Mouse (Mus musculus): ENCODE results near the gene Dhrs7b. TPM values are rescaled to one million over a fixed set of nuclear protein-coding genes. Genes with fewer than 3 reads are reported as not detected.
"Not testable (repeated sequence)": the region's sequence is repeated elsewhere in the genome, so short reads cannot be mapped to it uniquely, and the experiment has no call there.

The Dhrs7b gene
- total RNA-seq, 2 experiments from 2014 or later = 19.1 to 27.2 TPM

DNA sequence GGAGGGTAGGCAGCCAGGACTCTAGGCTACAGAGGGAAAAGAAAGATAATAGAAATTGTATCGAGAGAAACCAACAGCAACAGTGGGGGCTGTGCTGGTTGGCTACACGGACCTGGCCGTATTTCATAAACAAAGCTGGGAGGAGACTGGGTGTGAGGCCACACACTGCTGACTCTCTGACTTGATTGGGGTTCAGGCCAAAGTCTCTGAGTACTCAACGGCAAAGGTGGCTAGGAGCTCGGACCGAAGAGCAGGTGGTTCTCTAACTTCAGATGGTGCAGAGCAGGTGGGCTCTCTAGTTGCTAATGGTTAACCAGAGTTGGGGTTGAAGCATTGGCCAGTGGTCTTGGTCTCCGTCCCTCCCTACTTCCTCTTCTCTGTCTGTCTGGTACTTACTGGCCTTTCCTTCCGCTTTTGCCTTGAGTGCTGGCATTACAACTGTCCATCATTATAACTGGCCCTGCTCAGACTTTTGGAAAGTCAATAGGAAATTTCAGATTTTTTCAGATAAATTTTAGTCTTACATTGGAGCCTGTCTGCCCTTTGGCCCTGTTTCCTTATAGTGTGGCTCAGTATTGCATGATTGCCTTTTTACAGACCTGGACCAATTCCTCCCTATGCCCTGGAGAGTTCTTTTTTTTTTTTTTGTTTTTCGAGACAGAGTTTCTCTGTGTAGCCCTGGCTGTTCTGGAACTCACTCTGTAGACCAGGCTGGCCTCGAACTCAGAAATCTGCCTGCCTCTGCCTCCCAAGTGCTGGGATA lies 7.4 kb downstream of the Dhrs7b start:
- no peak for ATAC-seq (replicated peaks; ENCODE audit: low FRiP score, low TSS enrichment, poor library complexity, severe bottlenecking)

DNA sequence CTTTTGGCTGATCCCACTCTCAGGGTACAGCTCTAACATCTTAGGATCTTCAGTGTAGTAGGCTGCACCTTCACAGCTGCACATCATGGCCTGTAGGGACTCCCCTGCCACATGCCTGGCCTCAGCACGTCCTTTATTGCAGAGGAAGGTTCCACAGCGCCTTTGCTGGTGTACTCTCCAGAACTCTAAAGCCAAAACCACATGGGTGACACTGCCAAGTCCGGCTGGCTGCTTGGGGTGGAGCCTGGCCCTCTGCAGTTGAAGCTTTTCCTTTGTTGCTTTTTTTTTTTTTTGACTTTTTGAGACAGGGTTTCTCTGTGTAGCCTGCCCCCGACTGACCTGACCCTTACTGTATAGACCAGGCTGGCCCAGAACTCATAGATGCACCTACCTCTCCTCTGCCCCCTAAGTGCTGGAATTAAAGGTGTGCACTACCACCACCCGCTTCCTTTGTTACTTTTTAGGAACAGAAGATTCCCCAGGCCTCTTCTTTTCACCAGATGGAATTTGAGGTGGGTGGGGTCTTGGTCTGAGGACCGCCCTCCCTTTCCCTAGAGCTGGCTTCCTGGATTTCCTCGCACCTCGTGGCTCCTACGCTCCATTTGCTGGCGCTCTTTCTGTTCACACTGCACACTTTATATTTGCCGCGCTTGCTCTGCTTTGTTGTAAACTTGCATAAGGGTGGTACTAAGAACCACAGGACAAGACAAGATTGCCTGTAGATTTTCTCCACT lies 11.2 kb downstream of the Dhrs7b start:
- ATAC-seq (replicated peaks; ENCODE audit: low FRiP score, low TSS enrichment, poor library complexity, severe bottlenecking) = peak; percentile 55; the same call in 1 of the 2 replicates

DNA sequence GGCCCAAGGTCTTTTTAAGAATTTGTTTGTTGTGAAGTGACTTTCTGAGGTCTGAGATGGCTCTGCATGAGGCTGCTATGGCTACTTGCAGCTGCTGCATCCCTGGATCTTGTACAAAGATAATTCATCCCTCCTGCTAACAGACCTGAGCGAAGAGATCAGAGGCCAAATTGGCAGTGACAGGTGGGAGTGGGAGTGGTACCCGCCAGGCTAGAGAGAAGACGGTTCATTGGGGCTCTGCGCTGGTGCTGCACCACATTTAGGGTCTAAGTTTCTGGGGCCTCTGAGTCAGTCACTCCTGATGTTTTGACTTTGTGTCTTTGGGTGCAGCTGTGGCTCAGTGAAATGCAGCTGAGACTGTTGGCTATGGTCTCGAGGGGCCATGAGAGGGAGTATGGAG lies 13.0 kb downstream of the Dhrs7b start:
- ATAC-seq (replicated peaks; ENCODE audit: low FRiP score, low TSS enrichment, poor library complexity, severe bottlenecking) = no peak

DNA sequence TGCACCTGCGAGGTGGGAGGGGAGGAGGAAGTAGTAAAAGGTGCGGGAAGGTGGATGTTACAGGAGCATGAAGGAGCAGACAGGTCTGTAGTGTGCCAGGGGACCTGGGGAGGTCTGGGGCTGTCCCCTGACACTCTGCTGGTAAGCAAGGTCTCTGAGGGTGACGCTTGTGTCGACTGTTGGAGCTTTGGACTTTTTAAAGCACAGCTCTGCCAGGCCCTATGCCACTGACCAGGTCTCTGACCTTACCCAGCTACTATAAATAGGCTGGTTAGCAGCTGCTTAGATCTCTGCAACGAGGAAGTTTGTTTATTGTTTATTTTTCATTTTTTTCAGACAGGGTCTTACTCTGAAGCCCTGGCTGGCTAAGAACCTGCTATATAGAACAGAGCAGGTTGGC lies 15.0 kb downstream of the Dhrs7b start:
- ATAC-seq (replicated peaks; ENCODE audit: low FRiP score, low TSS enrichment, poor library complexity, severe bottlenecking) = no peak

DNA sequence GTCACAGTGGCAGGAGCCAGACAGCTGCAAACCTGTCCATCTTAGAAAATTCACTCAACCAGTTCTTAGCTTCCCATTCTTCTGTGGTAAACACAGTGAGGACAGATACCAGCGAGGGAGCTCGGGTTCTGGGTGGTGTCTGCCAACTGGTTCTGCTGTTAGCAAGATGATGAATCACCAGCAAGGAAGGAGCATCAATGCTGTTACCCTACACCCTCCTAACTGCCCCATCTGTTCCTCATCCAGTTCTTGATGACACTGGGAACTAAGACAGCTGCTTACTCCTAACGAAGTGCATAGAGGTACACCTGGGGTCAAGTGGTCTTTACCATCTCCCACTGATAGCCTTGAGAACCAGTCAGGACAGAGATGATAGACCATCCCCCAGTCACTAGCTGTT lies 26.2 kb downstream of the Dhrs7b start:
- no peak for ATAC-seq (replicated peaks; ENCODE audit: low FRiP score, low TSS enrichment, poor library complexity, severe bottlenecking)

DNA sequence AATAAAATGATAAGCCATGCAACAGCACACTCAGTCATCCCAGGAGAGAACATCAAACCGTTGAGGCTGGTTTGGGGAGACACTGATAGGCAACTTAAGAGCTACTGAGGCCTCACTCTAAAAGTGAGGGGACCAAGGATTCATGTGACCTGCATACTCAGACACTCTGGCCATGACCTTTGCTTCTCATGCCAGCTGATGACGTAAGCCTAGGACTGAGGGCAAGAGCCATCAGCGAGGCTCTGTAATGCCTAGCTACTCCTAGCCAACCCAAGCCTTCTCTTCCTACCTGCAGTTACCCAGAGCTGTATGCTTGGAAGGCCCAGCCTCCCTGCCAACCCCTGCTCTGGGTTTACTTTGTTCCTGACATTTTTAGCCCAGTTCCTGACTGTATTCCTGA lies 31.6 kb downstream of the Dhrs7b start:
- ATAC-seq (replicated peaks; ENCODE audit: low FRiP score, low TSS enrichment, poor library complexity, severe bottlenecking) = no peak

DNA sequence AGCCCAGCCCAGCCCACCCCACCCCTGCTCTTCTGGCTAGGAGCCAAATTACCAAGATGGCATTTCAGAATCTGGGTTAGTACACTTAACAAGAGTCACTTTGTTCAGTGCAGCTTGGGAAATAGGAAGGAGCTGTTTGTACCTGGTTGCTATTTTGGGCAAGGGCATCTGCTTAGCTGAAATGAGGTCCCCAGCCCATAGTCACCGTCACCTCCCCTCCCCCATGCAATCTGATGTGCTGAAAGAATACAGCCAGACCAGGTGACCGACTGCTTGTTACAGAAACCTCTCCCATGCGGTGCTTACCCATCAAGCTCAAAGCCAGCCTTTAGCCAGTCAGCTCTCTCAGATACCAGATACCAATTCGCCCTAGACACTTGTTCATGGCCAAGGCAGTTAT lies 32.8 kb downstream of the Dhrs7b start:
- no peak for ATAC-seq (replicated peaks; ENCODE audit: low FRiP score, low TSS enrichment, poor library complexity, severe bottlenecking)

DNA sequence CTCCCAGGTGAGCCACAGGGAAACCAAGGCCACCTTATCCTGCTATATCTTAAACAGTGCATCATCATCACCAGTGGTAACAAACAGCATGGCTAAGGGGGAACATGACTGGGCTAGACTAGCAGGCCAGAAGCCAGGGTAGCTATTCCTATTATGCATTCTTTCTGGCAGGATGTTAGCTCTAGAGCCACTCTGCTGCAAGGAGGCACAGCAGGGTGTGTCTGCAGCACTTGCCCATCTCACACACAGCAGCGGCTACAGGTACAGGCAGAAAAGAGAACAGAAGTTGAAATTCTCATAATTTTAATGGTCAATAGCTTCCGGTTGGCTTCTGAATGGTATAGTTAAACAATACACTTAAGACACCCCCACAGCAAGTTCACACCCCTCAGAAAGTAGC lies 33.7 kb downstream of the Dhrs7b start:
- no peak for ATAC-seq (replicated peaks; ENCODE audit: low FRiP score, low TSS enrichment, poor library complexity, severe bottlenecking)

DNA sequence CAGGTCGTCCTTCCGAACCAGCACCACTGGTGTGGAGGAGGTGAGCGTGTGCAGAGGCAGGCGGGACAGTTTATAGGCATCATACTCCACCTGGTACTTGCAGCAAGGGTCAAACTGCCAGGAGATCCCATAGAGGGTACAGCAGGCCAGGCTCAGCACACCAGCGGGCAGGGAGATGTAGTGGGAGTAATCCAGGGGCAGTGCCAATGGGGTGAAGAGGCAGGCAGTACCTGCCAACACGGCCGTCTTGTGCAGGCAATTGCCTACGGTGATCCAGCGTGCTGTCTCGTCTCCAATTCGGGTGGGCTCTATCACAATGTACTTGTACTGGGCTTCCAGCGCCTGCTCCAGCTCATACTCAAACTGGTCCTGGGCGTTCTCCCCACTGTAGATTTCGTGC lies 34.5 kb downstream of the Dhrs7b start:
- no peak for ATAC-seq (replicated peaks; ENCODE audit: low FRiP score, low TSS enrichment, poor library complexity, severe bottlenecking)

DNA sequence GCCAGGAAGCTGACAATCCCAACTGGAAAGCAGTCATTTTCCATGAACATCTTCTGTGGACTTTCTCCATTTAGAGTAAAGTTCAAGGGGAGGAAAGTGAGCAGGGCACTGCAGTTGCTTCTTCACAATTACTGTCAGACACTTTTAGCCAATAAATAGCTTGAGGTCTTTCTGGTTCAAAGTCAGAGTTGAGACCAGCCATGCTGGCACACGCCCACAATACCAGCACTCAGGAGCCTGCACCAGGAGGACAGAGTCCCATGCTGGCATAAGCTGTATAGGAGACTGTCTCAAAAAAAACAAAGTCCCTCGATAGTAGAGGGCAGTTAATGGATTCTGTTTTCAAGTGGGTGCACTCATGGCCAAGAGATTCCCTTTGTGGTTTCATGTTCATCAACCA lies 35.6 kb downstream of the Dhrs7b start:
- ATAC-seq (replicated peaks; ENCODE audit: low FRiP score, low TSS enrichment, poor library complexity, severe bottlenecking) = no peak

DNA sequence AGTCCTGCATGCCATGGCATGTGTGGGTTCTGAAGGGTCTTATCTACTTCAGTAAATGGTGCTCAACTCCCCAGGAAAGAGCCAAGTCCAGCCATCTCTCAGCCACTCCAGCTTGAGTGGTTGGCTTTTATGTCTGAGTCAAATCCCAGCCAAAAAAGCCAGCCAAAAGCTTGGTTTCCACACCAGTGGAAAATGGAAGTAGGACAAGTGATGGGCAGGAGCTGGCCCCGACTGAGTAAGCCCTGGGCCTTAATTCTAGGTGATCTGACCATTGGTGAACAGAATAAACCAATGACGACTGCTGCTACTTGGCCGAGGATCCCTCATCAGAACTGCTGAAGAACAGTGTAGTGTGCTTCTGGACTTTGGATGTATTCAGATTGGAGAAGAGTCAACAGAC lies 37.0 kb downstream of the Dhrs7b start:
- no peak for ATAC-seq (replicated peaks; ENCODE audit: low FRiP score, low TSS enrichment, poor library complexity, severe bottlenecking)

DNA sequence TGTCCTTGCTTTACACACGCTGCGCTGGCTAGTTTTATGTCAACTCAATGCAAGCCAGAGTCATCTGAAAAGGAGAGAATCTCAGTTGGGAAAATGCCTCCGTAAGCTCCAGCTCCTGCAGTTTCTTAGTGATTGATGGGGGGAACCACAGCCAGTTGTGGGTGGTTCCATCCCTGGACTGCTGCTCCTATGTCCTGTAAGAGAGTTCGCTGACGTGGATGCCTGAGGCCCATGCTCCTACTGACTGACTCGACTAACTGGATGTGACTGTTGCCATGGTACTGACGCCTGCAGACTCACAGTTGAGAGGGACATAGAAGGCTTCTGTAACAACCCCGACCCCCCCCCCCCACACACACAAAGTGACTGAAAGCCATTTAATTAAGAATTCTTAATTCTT lies 37.5 kb downstream of the Dhrs7b start:
- ATAC-seq (replicated peaks; ENCODE audit: low FRiP score, low TSS enrichment, poor library complexity, severe bottlenecking) = no peak

DNA sequence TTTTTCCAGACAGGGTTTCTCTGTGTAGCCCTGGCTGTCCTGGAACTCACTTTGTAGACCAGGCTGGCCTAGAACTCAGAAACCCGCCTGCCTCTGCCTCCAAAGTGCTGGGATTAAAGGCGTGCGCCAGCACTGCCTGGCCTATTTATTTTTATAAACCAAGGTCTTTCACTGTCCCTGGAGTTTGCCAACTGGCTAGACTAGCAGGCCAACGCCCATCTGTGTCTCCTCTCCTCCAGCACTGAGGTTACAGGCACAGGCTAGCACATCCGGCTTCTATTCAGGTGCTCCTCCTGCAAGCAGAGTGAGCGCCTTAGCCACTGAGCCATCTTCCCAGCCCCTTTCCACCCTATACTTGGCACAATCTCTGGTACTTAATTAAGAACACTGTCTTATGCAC lies 39.0 kb downstream of the Dhrs7b start:
- ATAC-seq (replicated peaks; ENCODE audit: low FRiP score, low TSS enrichment, poor library complexity, severe bottlenecking) = not testable (repeated sequence)

DNA sequence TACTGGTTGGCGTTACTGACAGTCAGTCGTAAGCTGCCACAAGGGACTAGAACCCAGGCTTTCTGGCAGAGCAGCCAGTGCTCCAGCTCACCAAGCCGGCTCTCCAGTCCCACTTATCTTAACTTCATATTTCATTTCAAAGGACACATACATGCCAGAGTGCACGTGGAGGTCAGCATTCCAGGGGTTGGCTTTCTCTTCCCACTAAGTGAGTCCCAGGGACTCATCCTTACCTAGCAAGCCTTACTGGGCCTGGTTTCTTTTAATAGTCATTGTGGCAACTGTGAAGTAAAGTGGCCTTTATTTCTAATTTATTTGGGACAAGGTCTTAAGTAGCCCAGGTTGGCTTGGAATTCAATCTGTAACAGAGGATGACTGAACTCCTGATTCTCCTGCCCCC lies 41.0 kb downstream of the Dhrs7b start:
- ATAC-seq (replicated peaks; ENCODE audit: low FRiP score, low TSS enrichment, poor library complexity, severe bottlenecking) = no peak

DNA sequence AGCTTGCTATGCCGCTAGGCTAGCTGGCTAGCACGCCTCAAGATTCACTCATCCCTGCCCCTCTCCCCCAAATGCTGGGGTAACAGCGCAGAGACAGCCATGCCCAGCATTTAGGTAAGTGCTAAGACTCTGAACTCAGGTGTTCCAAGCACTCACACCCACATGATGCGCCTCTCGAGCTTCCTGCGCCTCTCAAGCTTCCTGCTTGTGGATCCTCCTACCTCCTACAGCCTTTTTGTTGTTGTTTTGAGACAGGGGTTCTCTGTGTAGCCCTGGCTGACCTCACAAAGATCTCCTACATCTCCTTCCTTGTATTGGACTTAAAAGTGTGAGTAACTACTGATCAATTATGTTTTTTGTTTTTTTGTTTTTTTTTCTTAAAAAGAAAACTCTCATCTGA lies 42.7 kb downstream of the Dhrs7b start:
- no peak for ATAC-seq (replicated peaks; ENCODE audit: low FRiP score, low TSS enrichment, poor library complexity, severe bottlenecking)

DNA sequence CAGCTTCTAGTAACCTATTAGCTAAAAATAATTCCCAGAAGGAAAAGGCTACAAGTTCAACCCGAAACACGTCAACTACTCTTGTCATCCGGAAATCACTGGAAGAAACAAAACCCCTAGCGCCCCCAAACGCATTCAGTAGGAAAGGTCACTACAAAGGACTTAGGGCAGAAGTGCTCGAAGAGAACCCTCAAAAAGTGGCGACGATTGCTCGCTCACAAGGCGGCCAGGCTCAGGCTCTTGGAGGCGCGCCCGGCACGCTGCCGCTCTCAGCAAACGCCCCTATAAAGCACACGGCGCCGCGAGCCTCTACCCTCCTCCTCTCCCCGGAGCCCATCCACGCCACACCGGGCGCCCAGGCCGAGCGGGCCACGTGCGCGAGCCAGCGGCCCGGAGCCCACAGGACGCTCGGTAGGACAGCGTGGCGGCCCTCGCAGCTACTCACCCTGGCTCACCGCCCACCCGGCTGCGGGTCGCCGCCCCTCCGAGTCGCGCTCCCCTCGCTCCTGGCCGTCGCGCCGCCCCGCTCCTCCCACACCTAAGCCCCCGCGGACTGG lies 47.7 kb downstream of the Dhrs7b start:
- peak; percentile 34; the same call in 1 of the 2 replicates for ATAC-seq (replicated peaks; ENCODE audit: low FRiP score, low TSS enrichment, poor library complexity, severe bottlenecking)

DNA sequence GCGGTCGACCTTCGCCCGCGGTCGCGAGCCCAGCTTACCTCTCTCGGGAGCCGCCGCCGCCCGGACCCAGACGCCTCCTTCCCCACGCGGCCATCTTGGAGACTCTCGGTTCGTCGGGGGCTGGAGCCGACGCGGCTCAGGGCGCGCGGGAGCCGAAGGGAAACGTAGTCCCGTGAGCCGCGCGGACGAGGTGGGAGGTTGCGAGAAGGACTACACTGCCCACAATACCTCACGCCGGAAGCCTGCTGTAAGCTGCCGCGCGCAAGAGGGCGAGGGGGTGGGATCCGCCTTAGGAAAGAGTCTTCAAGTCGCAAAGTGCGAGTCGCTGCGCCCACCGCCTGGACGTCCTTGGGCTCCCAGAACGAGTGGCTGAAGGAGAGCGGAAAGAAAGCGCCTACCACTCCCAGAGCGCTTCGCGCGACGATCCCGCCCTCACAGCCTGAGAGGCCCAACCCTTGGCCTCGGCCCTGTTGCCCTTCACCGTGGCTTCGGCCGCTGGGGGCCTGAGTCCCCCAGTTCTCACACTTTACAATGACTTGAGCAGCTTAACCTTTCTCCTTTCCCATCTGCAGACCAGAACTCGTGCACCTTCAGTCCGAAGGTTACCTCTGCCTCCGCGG lies 48.4 kb downstream of the Dhrs7b start, which contains the start of gene Tmem11:
Gene Tmem11 (minus strand): TSS at position 598 of the 620 bp plus-strand sequence.
- peak; percentile 92 for ATAC-seq (replicated peaks; ENCODE audit: low FRiP score, low TSS enrichment, poor library complexity, severe bottlenecking)

DNA sequence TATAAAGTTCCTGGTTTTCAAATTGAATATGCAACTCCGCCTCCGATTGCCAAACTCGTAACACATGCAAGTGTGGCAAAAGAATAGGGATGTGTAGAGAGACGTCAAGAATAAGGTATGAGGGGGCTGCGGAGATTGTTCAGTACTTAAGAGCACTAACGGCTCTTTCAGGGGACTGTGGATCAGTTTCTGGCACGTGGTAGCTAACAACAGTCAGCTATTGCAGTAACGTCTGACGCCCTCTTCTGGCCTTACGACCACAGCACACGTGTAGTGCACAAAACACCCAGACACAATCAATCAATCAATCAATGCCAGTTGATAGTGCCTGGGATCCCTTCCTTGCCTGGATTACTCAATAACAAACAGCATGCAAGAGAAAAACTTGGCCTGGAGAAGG lies 49.0 kb downstream of the Dhrs7b start:
- ATAC-seq (replicated peaks; ENCODE audit: low FRiP score, low TSS enrichment, poor library complexity, severe bottlenecking) = peak; percentile 80

DNA sequence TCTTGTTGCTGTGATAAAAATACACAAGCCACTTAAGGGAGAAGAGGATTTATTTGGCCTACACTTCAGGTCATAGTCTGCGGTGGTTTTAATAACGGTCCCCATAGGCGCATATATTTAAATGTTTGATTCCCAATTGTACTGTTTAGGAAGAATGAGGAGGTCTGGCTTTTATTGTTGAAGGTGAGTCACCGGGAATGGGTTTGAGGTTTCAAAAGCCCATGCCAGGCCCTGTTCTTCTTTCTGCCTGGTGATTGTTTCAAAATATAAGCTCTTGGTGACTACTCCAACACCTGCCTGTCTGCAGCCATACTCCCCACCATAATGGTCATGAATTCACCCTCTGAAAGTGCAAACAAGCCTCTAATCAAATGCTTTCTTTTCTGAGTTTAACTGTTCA lies 50.1 kb downstream of the Dhrs7b start:
- no peak for ATAC-seq (replicated peaks; ENCODE audit: low FRiP score, low TSS enrichment, poor library complexity, severe bottlenecking)

DNA sequence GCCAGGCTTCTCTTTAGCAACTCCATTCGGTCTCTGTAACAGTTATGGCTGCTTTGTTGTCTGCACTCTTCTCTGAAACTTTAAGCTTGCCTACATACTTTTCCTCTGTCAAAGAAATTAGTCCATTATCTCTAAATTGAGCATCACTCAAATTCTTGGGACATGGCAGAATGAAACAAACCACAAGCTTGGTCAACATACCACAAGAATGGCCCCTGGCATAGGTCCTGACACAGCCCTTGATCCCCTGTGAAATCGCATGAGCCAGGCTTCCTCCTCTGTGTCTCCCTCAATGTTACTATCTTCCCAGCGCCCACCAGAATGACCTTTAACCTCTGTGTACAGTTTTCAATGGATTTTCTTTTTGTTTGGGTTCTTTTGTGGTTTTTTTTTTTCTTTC lies 52.0 kb downstream of the Dhrs7b start:
- no peak for ATAC-seq (replicated peaks; ENCODE audit: low FRiP score, low TSS enrichment, poor library complexity, severe bottlenecking)
